Mouse (Mus musculus) embryonic facial prominence, embryonic 10.5 days (tissue): Measurements from ENCODE around the gene Susd6. TPM values are rescaled to one million over a fixed set of nuclear protein-coding genes. Genes with fewer than 3 reads are reported as not detected.

ENCODE experiments used
- DNase-seq: peaks from one replicate; pipeline ENCODE4 v3.0.0-alpha.2; 2017; ENCODE audit warnings: low spot score
- H3K27ac ChIP-seq: fragments of 300-500 bp; sonication (generic); replicated peaks from 2 replicates; pipeline ENCODE4 v1.5.1; 2016; ENCODE audit warnings: mild to moderate bottlenecking
- H3K27me3 ChIP-seq: fragments of 300-500 bp; sonication (generic); replicated peaks from 2 replicates; pipeline ENCODE4 v1.6.1; 2016; ENCODE audit warnings: low read depth, mild to moderate bottlenecking; ENCODE audit not compliant: poor library complexity, severe bottlenecking
- H3K36me3 ChIP-seq: fragments of 300-500 bp; sonication (generic); replicated peaks from 2 replicates; pipeline ENCODE4 v1.6.1; 2016; ENCODE audit warnings: mild to moderate bottlenecking, moderate library complexity
- H3K4me1 ChIP-seq: fragments of 300-500 bp; sonication (generic); 2 replicates; pipeline ENCODE4 v1.6.1; 2016
- H3K4me3 ChIP-seq: fragments of 300-500 bp; sonication (generic); 2 replicates; pipeline ENCODE4 v1.5.1; 2016; ENCODE audit warnings: mild to moderate bottlenecking, moderate library complexity
- H3K9me3 ChIP-seq: fragments of 300-500 bp; sonication (generic); 2 replicates; pipeline ENCODE4 v1.6.1; 2016; ENCODE audit warnings: mild to moderate bottlenecking
- WGBS: fragments of 180-500 bp; shearing (Covaris S2); methylation state at CpG from one replicate; pipeline ENCODE4 v1.1.7; 2016; 5-methylcytosine and 5-hydroxymethylcytosine counted together
- polyA plus RNA-seq: library from polyadenylated mRNA; unstranded; fragments of >200 nt; fragmentation: Nextera tagmentation; extraction: Ambion mirVana; gene quantifications from 2 replicates; pipeline ENCODE4 v1.2.1, GENCODE M21; 2016

Susd6 gene
- polyA plus RNA-seq, result 13.6 and 13.8 TPM in 2 replicates

- peak; percentile 99 for DNase-seq
- Histone ChIP-seq H3K4me1 (peaks cover 22% of the 10 kb centered on the region), H3K36me3 (0 out of 2 replicates have a peak, but pooled peaks cover 8% of the 10 kb centered on the region), H3K9me3 (no peaks in the 10 kb centered on the region), H3K27me3 (0 out of 2 replicates have a peak, but pooled peaks cover 7% of the 10 kb centered on the region), H3K4me3 (peak within 1 kb of the TSS; percentile 97), H3K27ac (peak within 1 kb of the TSS; percentile 95)
- 3% methylated on average over 56 of the region's 56 CpGs for WGBS
These were observed at the start of gene Susd6 for GRCm38 (mm10) chr12:80789849-80790694. Gene Susd6 (plus strand): TSS chr12:80790510.

- Histone ChIP-seq H3K4me1 (0 out of 2 replicates have a peak, but pooled peaks cover 6% of the 10 kb centered on the region), H3K27me3 (peaks cover 19% of the 10 kb centered on the region), H3K9me3 (no peaks in the 10 kb centered on the region), H3K27ac (no peak overlapping the region), H3K4me3 (no peak overlapping the region), H3K36me3 (no peaks in the 10 kb centered on the region)
- DNase-seq, result no peak
- WGBS, result 82% methylated on average over 1 of the region's 1 CpGs
These were observed 45.7 kb upstream of the Susd6 start for GRCm38 (mm10) chr12:80744614-80745013.

- Histone ChIP-seq H3K4me3 (no peak overlapping the region), H3K27ac (no peak overlapping the region), H3K36me3 (no peaks in the 10 kb centered on the region), H3K9me3 (no peaks in the 10 kb centered on the region), H3K27me3 (peaks cover 15% of the 10 kb centered on the region), H3K4me1 (0 out of 2 replicates have a peak, but pooled peaks cover 6% of the 10 kb centered on the region)
- DNase-seq, result no peak
- 70% methylated on average over 8 of the region's 8 CpGs for WGBS
These were observed 44.1 kb upstream of the Susd6 start for GRCm38 (mm10) chr12:80746031-80746813.

- Histone ChIP-seq H3K27me3 (peaks cover 33% of the 10 kb centered on the region), H3K36me3 (peaks cover 31% of the 10 kb centered on the region), H3K27ac (no peak overlapping the region), H3K4me1 (no peaks in the 10 kb centered on the region), H3K4me3 (no peak overlapping the region), H3K9me3 (no peaks in the 10 kb centered on the region; the same call in 1 of the 2 replicates)
- 90% methylated on average over 6 of the region's 6 CpGs for WGBS
- DNase-seq, result no peak
These were observed 38.8 kb upstream of the Susd6 start for GRCm38 (mm10) chr12:80751556-80751955.

GRCm38 (mm10) chr12:80757751-80758558 is 32.4 kb upstream of the Susd6 start:
- H3K36me3 ChIP-seq, result peaks cover 57% of the 10 kb centered on the region
- peaks cover 67% of the 10 kb centered on the region for H3K27me3 ChIP-seq
- peak; percentile 82 for DNase-seq
- WGBS, result 15% methylated on average over 122 of the region's 122 CpGs
- peaks cover 23% of the 10 kb centered on the region for H3K9me3 ChIP-seq
- H3K4me1 ChIP-seq, result peaks cover 32% of the 10 kb centered on the region
- peak overlapping the region; percentile 66 for H3K4me3 ChIP-seq
- H3K27ac ChIP-seq, result peak overlapping the region; percentile 84

- peak overlapping the region; percentile 84 for H3K27ac ChIP-seq
- H3K9me3 ChIP-seq, result peaks cover 23% of the 10 kb centered on the region
- peak; percentile 69 for DNase-seq
- 13% methylated on average over 92 of the region's 92 CpGs for WGBS
- H3K36me3 ChIP-seq, result peaks cover 53% of the 10 kb centered on the region
- peaks cover 67% of the 10 kb centered on the region for H3K27me3 ChIP-seq
- H3K4me1 ChIP-seq, result peaks cover 32% of the 10 kb centered on the region
- peak overlapping the region; percentile 66 for H3K4me3 ChIP-seq
These were observed 31.5 kb upstream of the Susd6 start for GRCm38 (mm10) chr12:80758559-80759386.

GRCm38 (mm10) chr12:80759387-80759712 is 31.0 kb upstream of the Susd6 start:
- 5% methylated on average over 13 of the region's 13 CpGs for whole genome bisulfite sequencing
- peaks cover 48% of the 10 kb centered on the region for H3K36me3 ChIP-seq
- H3K27me3 ChIP-seq, result peaks cover 67% of the 10 kb centered on the region
- H3K27ac ChIP-seq, result peak overlapping the region; percentile 84
- peaks cover 23% of the 10 kb centered on the region for H3K9me3 ChIP-seq
- no peak for DNase-seq
- peaks cover 32% of the 10 kb centered on the region for H3K4me1 ChIP-seq
- H3K4me3 ChIP-seq, result peak overlapping the region; percentile 66

GRCm38 (mm10) chr12:80759713-80760395 is 30.5 kb upstream of the Susd6 start:
- whole genome bisulfite sequencing, result under 1% methylated on average over 22 of the region's 22 CpGs
- Histone ChIP-seq H3K4me3 (peak overlapping the region; percentile 66), H3K36me3 (peaks cover 43% of the 10 kb centered on the region), H3K9me3 (peaks cover 23% of the 10 kb centered on the region), H3K27me3 (peaks cover 64% of the 10 kb centered on the region), H3K4me1 (peaks cover 32% of the 10 kb centered on the region), H3K27ac (peak overlapping the region; percentile 84)
- peak; percentile 62 for DNase-seq

GRCm38 (mm10) chr12:80760396-80760801 is 29.9 kb upstream of the Susd6 start, which contains the start of gene Ccdc177:
Gene Ccdc177 (minus strand): TSS chr12:80760687.
- peaks cover 59% of the 10 kb centered on the region for H3K27me3 ChIP-seq

GRCm38 (mm10) chr12:80762982-80763381 is 27.3 kb upstream of the Susd6 start:
- Histone ChIP-seq H3K36me3 (peaks cover 11% of the 10 kb centered on the region), H3K27me3 (peaks cover 33% of the 10 kb centered on the region), H3K9me3 (peaks cover 12% of the 10 kb centered on the region), H3K4me1 (peaks cover 24% of the 10 kb centered on the region), H3K4me3 (no peak overlapping the region), H3K27ac (no peak overlapping the region)
- 88% methylated on average over 5 of the region's 5 CpGs for WGBS
- no peak for DNase-seq

More at GRCm38 (mm10) chr12:80760396-80760801, 29.9 kb upstream of the Susd6 start, which contains the start of gene Ccdc177:
- peaks cover 23% of the 10 kb centered on the region for H3K9me3 ChIP-seq
- peaks cover 32% of the 10 kb centered on the region for H3K4me1 ChIP-seq
- peak within 1 kb of the TSS; percentile 84 for H3K27ac ChIP-seq
- H3K4me3 ChIP-seq, result peak within 1 kb of the TSS; percentile 66
- WGBS, result under 1% methylated on average over 24 of the region's 24 CpGs
- H3K36me3 ChIP-seq, result peaks cover 37% of the 10 kb centered on the region
- DNase-seq, result peak; percentile 86

GRCm38 (mm10) chr12:80764116-80764515 is 26.2 kb upstream of the Susd6 start:
- Histone ChIP-seq H3K4me1 (peaks cover 13% of the 10 kb centered on the region), H3K9me3 (peaks cover 1% of the 10 kb centered on the region; the same call in 1 of the 2 replicates), H3K27me3 (peaks cover 22% of the 10 kb centered on the region), H3K27ac (no peak overlapping the region), H3K36me3 (peaks cover under 1% of the 10 kb centered on the region; the same call in 1 of the 2 replicates), H3K4me3 (no peak overlapping the region)
- WGBS, result 78% methylated on average over 4 of the region's 4 CpGs
- DNase-seq, result no peak
